Mouse (Mus musculus): ENCODE measurements around the gene Pcca.
A peak's percentile ranks its signal among the peaks of the same experiment; 100 is the strongest.

The Pcca gene

GRCm38 (mm10) chr14:122836221-122836620 lies 302.1 kb downstream of the Pcca start:
- no peak for DNase-seq (ENCODE audit: low spot score)

- DNase-seq (ENCODE audit: low spot score) = no peak
These were observed 302.9 kb downstream of the Pcca start for GRCm38 (mm10) chr14:122837018-122837417.

- no peak for DNase-seq (ENCODE audit: low spot score)
These were observed 318.5 kb downstream of the Pcca start for GRCm38 (mm10) chr14:122852506-122853057.

- DNase-seq (ENCODE audit: low spot score) = no peak
These were observed 325.7 kb downstream of the Pcca start for GRCm38 (mm10) chr14:122859792-122860191.

- DNase-seq (ENCODE audit: low spot score) = no peak
These were observed 328.5 kb downstream of the Pcca start for GRCm38 (mm10) chr14:122862623-122863022.

- no peak for DNase-seq (ENCODE audit: low spot score)
These were observed 331.5 kb downstream of the Pcca start for GRCm38 (mm10) chr14:122865462-122866129.

- DNase-seq (ENCODE audit: low spot score) = no peak
These were observed 333.6 kb downstream of the Pcca start for GRCm38 (mm10) chr14:122867531-122868285.

GRCm38 (mm10) chr14:122869831-122870230 lies 335.7 kb downstream of the Pcca start:
- DNase-seq (ENCODE audit: low spot score) = no peak

GRCm38 (mm10) chr14:122871841-122872580 lies 337.9 kb downstream of the Pcca start:
- no peak for DNase-seq (ENCODE audit: low spot score)

GRCm38 (mm10) chr14:122872612-122873011 lies 338.5 kb downstream of the Pcca start:
- DNase-seq (ENCODE audit: low spot score) = no peak

GRCm38 (mm10) chr14:122875056-122875455 lies 340.9 kb downstream of the Pcca start:
- no peak for DNase-seq (ENCODE audit: low spot score)

GRCm38 (mm10) chr14:122875636-122876035 lies 341.5 kb downstream of the Pcca start:
- no peak for DNase-seq (ENCODE audit: low spot score)

GRCm38 (mm10) chr14:122876163-122876562 lies 342.0 kb downstream of the Pcca start:
- DNase-seq (ENCODE audit: low spot score) = peak; percentile 67

- no peak for DNase-seq (ENCODE audit: low spot score)
These were observed 342.6 kb downstream of the Pcca start for GRCm38 (mm10) chr14:122876723-122877122.

GRCm38 (mm10) chr14:122877787-122878186 lies 343.7 kb downstream of the Pcca start:
- no peak for DNase-seq (ENCODE audit: low spot score)

- no peak for DNase-seq (ENCODE audit: low spot score)
These were observed 346.2 kb downstream of the Pcca start for GRCm38 (mm10) chr14:122880291-122880690.

- DNase-seq (ENCODE audit: low spot score) = no peak
These were observed 347.6 kb downstream of the Pcca start for GRCm38 (mm10) chr14:122881699-122882098.

GRCm38 (mm10) chr14:122882201-122882639 lies 348.1 kb downstream of the Pcca start:
- no peak for DNase-seq (ENCODE audit: low spot score)

- DNase-seq (ENCODE audit: low spot score) = no peak
These were observed 348.8 kb downstream of the Pcca start for GRCm38 (mm10) chr14:122882795-122883409.

GRCm38 (mm10) chr14:122883410-122883806 lies 349.3 kb downstream of the Pcca start:
- DNase-seq (ENCODE audit: low spot score) = no peak

GRCm38 (mm10) chr14:122883821-122884584 lies 349.9 kb downstream of the Pcca start:
- no peak for DNase-seq (ENCODE audit: low spot score)
